Mouse (Mus musculus): ENCODE measurements around the gene Ccnk. TPM values are rescaled to one million over a fixed set of nuclear protein-coding genes. Genes with fewer than 3 reads are reported as not detected.

The Ccnk gene
- polyA plus RNA-seq, 1 experiment from 2014 or later = 5.4 TPM

- H3K27me3 ChIP-seq = no peaks in the 10 kb centered on the region
- ATAC-seq (ENCODE audit: low FRiP score) = no peak
- 91% methylated on average over 4 of the region's 4 CpGs for WGBS
Measured at GRCm38 (mm10) chr12:108198447-108198846, 19.1 kb downstream of the Ccnk start.

GRCm38 (mm10) chr12:108200094-108200493 is 20.7 kb downstream of the Ccnk start:
- H3K27me3 ChIP-seq = no peaks in the 10 kb centered on the region
- no peak overlapping the region for H3K9ac ChIP-seq
- no peak for ATAC-seq (ENCODE audit: low FRiP score)
- H3K4me2 ChIP-seq = no peak overlapping the region
- 95% methylated on average over 1 of the region's 1 CpGs for whole genome bisulfite sequencing
- no peak overlapping the region for H3K27ac ChIP-seq
- no peaks in the 10 kb centered on the region for H3K4me1 ChIP-seq
- H3K4me3 ChIP-seq (replicated peaks) = no peak overlapping the region
- peaks cover 99% of the 10 kb centered on the region for H3K36me3 ChIP-seq (replicated peaks)
- no peaks in the 10 kb centered on the region for H3K9me3 ChIP-seq

More at GRCm38 (mm10) chr12:108198447-108198846, 19.1 kb downstream of the Ccnk start:
- H3K4me3 ChIP-seq (replicated peaks) = no peak overlapping the region
- H3K9ac ChIP-seq = no peak overlapping the region
- H3K9me3 ChIP-seq = no peaks in the 10 kb centered on the region
- no peak overlapping the region for H3K27ac ChIP-seq
- no peak overlapping the region for H3K4me2 ChIP-seq
- peaks cover 100% of the 10 kb centered on the region for H3K36me3 ChIP-seq (replicated peaks)
- no peaks in the 10 kb centered on the region for H3K4me1 ChIP-seq

- Histone ChIP-seq H3K4me2 (no peak overlapping the region), H3K4me3 (replicated peaks) (no peak overlapping the region), H3K4me1 (0 out of 2 replicates have a peak, but pooled peaks cover 12% of the 10 kb centered on the region), H3K36me3 (replicated peaks) (peaks cover 81% of the 10 kb centered on the region), H3K27me3 (peaks cover 4% of the 10 kb centered on the region; the same call in 1 of the 2 replicates), H3K9ac (no peak overlapping the region), H3K9me3 (no peaks in the 10 kb centered on the region), H3K27ac (no peak overlapping the region)
- 83% methylated on average over 8 of the region's 8 CpGs for WGBS
- ATAC-seq (ENCODE audit: low FRiP score) = no peak
Measured at GRCm38 (mm10) chr12:108203895-108204294, 24.5 kb downstream of the Ccnk start.

- H3K27ac ChIP-seq = no peak overlapping the region
- no peak for ATAC-seq (ENCODE audit: low FRiP score)
- peaks cover 70% of the 10 kb centered on the region for H3K36me3 ChIP-seq (replicated peaks)
- 70% methylated on average over 12 of the region's 12 CpGs for WGBS
- H3K4me3 ChIP-seq (replicated peaks) = no peak overlapping the region
- H3K4me1 ChIP-seq = peaks cover 17% of the 10 kb centered on the region
- no peak overlapping the region for H3K9ac ChIP-seq
- H3K27me3 ChIP-seq = peaks cover 8% of the 10 kb centered on the region
- no peaks in the 10 kb centered on the region for H3K9me3 ChIP-seq
- H3K4me2 ChIP-seq = no peak overlapping the region
Measured at GRCm38 (mm10) chr12:108204978-108205377, 25.6 kb downstream of the Ccnk start.

GRCm38 (mm10) chr12:108206641-108207040 is 27.3 kb downstream of the Ccnk start:
- Histone ChIP-seq H3K9ac (no peak overlapping the region), H3K9me3 (no peaks in the 10 kb centered on the region), H3K4me1 (peaks cover 18% of the 10 kb centered on the region), H3K27me3 (peaks cover 23% of the 10 kb centered on the region), H3K27ac (no peak overlapping the region), H3K4me2 (no peak overlapping the region), H3K4me3 (replicated peaks) (no peak overlapping the region), H3K36me3 (replicated peaks) (peaks cover 54% of the 10 kb centered on the region)
- 10% methylated on average over 5 of the region's 5 CpGs for WGBS
- peak; percentile 54 for ATAC-seq (ENCODE audit: low FRiP score)

GRCm38 (mm10) chr12:108208216-108208615 is 28.8 kb downstream of the Ccnk start:
- no peak for ATAC-seq (ENCODE audit: low FRiP score)
- peaks cover 23% of the 10 kb centered on the region for H3K27me3 ChIP-seq
- 92% methylated on average over 9 of the region's 9 CpGs for WGBS
- H3K4me2 ChIP-seq = no peak overlapping the region
- no peaks in the 10 kb centered on the region for H3K9me3 ChIP-seq
- H3K27ac ChIP-seq = no peak overlapping the region
- no peak overlapping the region for H3K4me3 ChIP-seq (replicated peaks)
- H3K36me3 ChIP-seq (replicated peaks) = peaks cover 38% of the 10 kb centered on the region
- peaks cover 33% of the 10 kb centered on the region for H3K4me1 ChIP-seq
- no peak overlapping the region for H3K9ac ChIP-seq

GRCm38 (mm10) chr12:108208726-108209438 is 29.5 kb downstream of the Ccnk start:
- ATAC-seq (ENCODE audit: low FRiP score) = no peak
- Histone ChIP-seq H3K9me3 (no peaks in the 10 kb centered on the region), H3K27me3 (peaks cover 23% of the 10 kb centered on the region), H3K27ac (no peak overlapping the region), H3K9ac (no peak overlapping the region), H3K4me1 (peaks cover 40% of the 10 kb centered on the region), H3K4me3 (replicated peaks) (no peak overlapping the region), H3K4me2 (no peak overlapping the region), H3K36me3 (replicated peaks) (peaks cover 33% of the 10 kb centered on the region)
- WGBS = 37% methylated on average over 13 of the region's 13 CpGs

- H3K4me2 ChIP-seq = no peak overlapping the region
- peaks cover 38% of the 10 kb centered on the region for H3K27me3 ChIP-seq
- peaks cover 55% of the 10 kb centered on the region for H3K4me1 ChIP-seq
- H3K36me3 ChIP-seq (replicated peaks) = peaks cover 15% of the 10 kb centered on the region
- H3K4me3 ChIP-seq (replicated peaks) = no peak overlapping the region
- no peak overlapping the region for H3K27ac ChIP-seq
- H3K9me3 ChIP-seq = no peaks in the 10 kb centered on the region
- no peak overlapping the region for H3K9ac ChIP-seq
- no peak for ATAC-seq (ENCODE audit: low FRiP score)
- 98% methylated on average over 15 of the region's 15 CpGs for WGBS
Measured at GRCm38 (mm10) chr12:108210623-108211022, 31.2 kb downstream of the Ccnk start.

- WGBS = 70% methylated on average over 5 of the region's 5 CpGs
- Histone ChIP-seq H3K9me3 (no peaks in the 10 kb centered on the region), H3K4me3 (replicated peaks) (no peak overlapping the region), H3K27me3 (peaks cover 41% of the 10 kb centered on the region), H3K27ac (no peak overlapping the region), H3K4me2 (no peak overlapping the region), H3K36me3 (replicated peaks) (peaks cover 5% of the 10 kb centered on the region; the same call in 1 of the 2 replicates), H3K9ac (no peak overlapping the region), H3K4me1 (peaks cover 63% of the 10 kb centered on the region)
- no peak for ATAC-seq (ENCODE audit: low FRiP score)
Measured at GRCm38 (mm10) chr12:108212071-108212470, 32.7 kb downstream of the Ccnk start.

GRCm38 (mm10) chr12:108212476-108212875 is 33.1 kb downstream of the Ccnk start:
- peaks cover 1% of the 10 kb centered on the region; the same call in 1 of the 2 replicates for H3K36me3 ChIP-seq (replicated peaks)
- H3K4me1 ChIP-seq = peaks cover 63% of the 10 kb centered on the region
- no peak overlapping the region for H3K27ac ChIP-seq
- ATAC-seq (ENCODE audit: low FRiP score) = no peak
- no peaks in the 10 kb centered on the region for H3K9me3 ChIP-seq
- 76% methylated on average over 6 of the region's 6 CpGs for WGBS
- H3K27me3 ChIP-seq = peaks cover 37% of the 10 kb centered on the region
- H3K9ac ChIP-seq = no peak overlapping the region
- H3K4me3 ChIP-seq (replicated peaks) = no peak overlapping the region
- H3K4me2 ChIP-seq = no peak overlapping the region

GRCm38 (mm10) chr12:108213090-108214041 is 34.0 kb downstream of the Ccnk start:
- H3K27me3 ChIP-seq = peaks cover 37% of the 10 kb centered on the region
- no peak overlapping the region for H3K27ac ChIP-seq
- no peak for ATAC-seq (ENCODE audit: low FRiP score)
- no peak overlapping the region for H3K9ac ChIP-seq
- no peaks in the 10 kb centered on the region for H3K36me3 ChIP-seq (replicated peaks)
- no peaks in the 10 kb centered on the region for H3K9me3 ChIP-seq
- 28% methylated on average over 18 of the region's 18 CpGs for WGBS
- peaks cover 71% of the 10 kb centered on the region for H3K4me1 ChIP-seq
- no peak overlapping the region for H3K4me3 ChIP-seq (replicated peaks)
- H3K4me2 ChIP-seq = no peak overlapping the region

- Histone ChIP-seq H3K27ac (peak overlapping the region; percentile 21; the same call in 1 of the 2 replicates), H3K4me3 (replicated peaks) (no peak overlapping the region), H3K36me3 (replicated peaks) (no peaks in the 10 kb centered on the region), H3K9me3 (no peaks in the 10 kb centered on the region), H3K4me1 (peaks cover 78% of the 10 kb centered on the region), H3K4me2 (no peak overlapping the region), H3K9ac (no peak overlapping the region), H3K27me3 (peaks cover 32% of the 10 kb centered on the region)
- 56% methylated on average over 8 of the region's 8 CpGs for WGBS
- ATAC-seq (ENCODE audit: low FRiP score) = no peak
Measured at GRCm38 (mm10) chr12:108215090-108215489, 35.7 kb downstream of the Ccnk start.
